Mouse (Mus musculus): Measurements from ENCODE around the gene Pacs1.

GRCm38 (mm10) chr19:5089324-5089723 is 183.6 kb downstream of the Pacs1 start:
- TF ChIP-seq MAFK (IDR thresholded peaks at IDR 0.05; ENCODE audit: insufficient read depth, low read depth, low read length) (no peak), HCFC1 (IDR thresholded peaks at IDR 0.05; ENCODE audit: borderline replicate concordance, insufficient read depth, low read length) (no peak)
